Mouse (Mus musculus): ENCODE data around the gene Slc32a1.

GRCm38 (mm10) chr2:158561371-158562144, 49.0 kb upstream of the Slc32a1 start:
- TF ChIP-seq EP300 (IDR thresholded peaks at IDR 0.05; ENCODE audit: low read depth) (no peak), CTCF (IDR thresholded peaks at IDR 0.05; ENCODE audit: low read depth) (no peak)

Data from heart, postnatal 0 days (tissue).